Mouse (Mus musculus) ES-Bruce4 (cell line): ENCODE measurements at regions not wholly inside any gene's neighbourhood (a gene's known extent, or its start where the extent isn't known, plus 50 kb on each side); places are given as distances from the start of the nearest gene placed in this dataset.

ENCODE experiments used
- EP300 ChIP-seq: IDR thresholded peaks from 2 replicates; pipeline ENCODE4 v1.6.1; 2011; ENCODE audit warnings: low read depth, low read length; ENCODE audit not compliant: insufficient read depth
- POLR2A ChIP-seq: IDR thresholded peaks from one replicate; pipeline ENCODE4 v1.8.1; 2011; ENCODE audit warnings: low read length; ENCODE audit not compliant: insufficient read depth

DNA sequence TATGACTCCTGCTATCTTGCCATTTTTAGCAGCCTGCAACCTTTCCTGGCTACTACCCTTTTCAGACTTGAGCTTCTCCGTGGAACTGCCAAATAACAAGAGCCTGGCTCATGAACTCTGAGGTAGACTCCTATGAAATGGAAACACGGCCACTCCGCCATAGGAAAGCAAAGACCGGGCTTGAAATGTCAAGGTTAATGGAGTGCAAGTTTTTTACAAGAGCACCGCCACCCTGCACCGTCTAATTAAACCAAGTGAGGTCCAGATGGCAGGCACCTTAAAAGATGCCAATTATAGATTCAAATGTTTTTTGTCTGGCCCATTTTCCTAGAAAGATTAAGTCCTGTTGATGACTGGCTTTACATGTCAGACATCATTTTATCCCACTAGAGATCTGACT, 818.0 kb upstream of the Sox9 start:
- TF ChIP-seq EP300, result no peak
- TF ChIP-seq POLR2A, result no peak
